Mouse (Mus musculus) cortical plate, adult 2 months (tissue): ENCODE measurements around the gene Atg4a-ps. TPM values are rescaled to one million over a fixed set of nuclear protein-coding genes. Genes with fewer than 3 reads are reported as not detected.

Experiments used
- H3K27ac ChIP-seq: fragments of 200-500 bp; 2 replicates; pipeline ENCODE4 v1.5.1; 2012; ENCODE audit warnings: low read length, control low read depth, inconsistent platforms; ENCODE audit not compliant: insufficient read depth
- H3K4me1 ChIP-seq: fragments of 200-500 bp; 2 replicates; pipeline ENCODE4 v1.6.1; 2011; ENCODE audit warnings: low read length; ENCODE audit not compliant: control insufficient read depth, insufficient read depth
- H3K4me3 ChIP-seq: fragments of 200-500 bp; 2 replicates; pipeline ENCODE4 v1.5.1; 2011; ENCODE audit warnings: mild to moderate bottlenecking, low read length, control low read depth; ENCODE audit not compliant: insufficient read depth
- CTCF ChIP-seq: fragments of 200-500 bp; IDR thresholded peaks from 2 replicates; pipeline ENCODE4 v1.5.1; 2011; ENCODE audit warnings: mild to moderate bottlenecking, control low read depth, low read length; ENCODE audit not compliant: insufficient read depth; ENCODE audit errors: extremely low read depth
- POLR2A ChIP-seq: fragments of 200-500 bp; IDR thresholded peaks from 2 replicates; pipeline ENCODE4 v1.6.1; 2011; ENCODE audit warnings: mild to moderate bottlenecking, low read length, control low read depth; ENCODE audit not compliant: insufficient read depth; ENCODE audit errors: extremely low read depth
- polyA plus RNA-seq: library from polyadenylated mRNA; depleted of rRNA; stranded (reverse); fragments of >200 nt; gene quantifications from 2 replicates; pipeline ENCODE4 v1.2.3, GENCODE M21; 2012

The Atg4a-ps gene
- polyA plus RNA-seq, 1 experiment, result 0.10 TPM

DNA sequence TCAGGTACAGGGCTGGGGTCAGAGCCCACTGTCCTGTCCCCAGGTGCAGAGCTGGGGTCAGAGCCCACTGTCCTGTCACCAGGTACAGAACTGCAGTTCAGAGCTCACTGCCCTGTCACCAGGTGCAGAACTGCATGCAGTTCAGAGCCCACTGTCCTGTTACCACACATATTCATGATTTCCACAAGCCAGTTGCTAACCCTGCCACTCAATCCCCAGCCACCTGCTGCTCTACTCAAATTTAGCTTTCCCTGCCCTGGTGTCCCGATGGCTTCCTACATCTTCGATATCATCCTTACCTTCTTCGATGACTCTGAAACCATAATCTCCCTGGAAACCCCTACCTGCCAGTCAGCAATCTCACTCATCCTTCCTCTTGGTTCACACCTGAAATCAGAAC lies 17.5 kb upstream of the Atg4a-ps start:
- Histone ChIP-seq H3K4me1 (no peaks in the 10 kb centered on the region), H3K4me3 (no peak overlapping the region), H3K27ac (no peak overlapping the region)
- TF ChIP-seq CTCF (no peak), POLR2A (no peak)

DNA sequence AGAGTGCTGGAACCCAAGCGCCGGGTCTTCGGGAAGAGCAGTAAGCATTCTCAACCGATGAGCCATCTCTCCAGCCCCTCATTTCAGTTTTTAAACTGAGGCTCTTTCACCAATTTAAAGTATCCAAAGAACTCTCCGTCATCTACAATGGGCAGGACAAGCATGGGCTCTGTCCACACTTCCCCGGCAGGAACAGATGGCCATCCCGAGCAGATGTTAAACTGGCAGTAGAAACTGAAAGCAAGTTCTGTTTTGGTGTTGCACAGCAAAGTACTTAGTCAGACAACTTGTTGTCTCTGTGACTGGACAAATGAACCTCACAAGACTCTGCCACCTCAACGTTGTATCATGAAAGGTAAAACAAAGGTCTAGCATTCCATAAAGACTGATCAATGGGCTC lies 15.8 kb upstream of the Atg4a-ps start:
- TF ChIP-seq CTCF (no peak), POLR2A (no peak)
- Histone ChIP-seq H3K27ac (no peak overlapping the region), H3K4me1 (no peaks in the 10 kb centered on the region), H3K4me3 (no peak overlapping the region)

DNA sequence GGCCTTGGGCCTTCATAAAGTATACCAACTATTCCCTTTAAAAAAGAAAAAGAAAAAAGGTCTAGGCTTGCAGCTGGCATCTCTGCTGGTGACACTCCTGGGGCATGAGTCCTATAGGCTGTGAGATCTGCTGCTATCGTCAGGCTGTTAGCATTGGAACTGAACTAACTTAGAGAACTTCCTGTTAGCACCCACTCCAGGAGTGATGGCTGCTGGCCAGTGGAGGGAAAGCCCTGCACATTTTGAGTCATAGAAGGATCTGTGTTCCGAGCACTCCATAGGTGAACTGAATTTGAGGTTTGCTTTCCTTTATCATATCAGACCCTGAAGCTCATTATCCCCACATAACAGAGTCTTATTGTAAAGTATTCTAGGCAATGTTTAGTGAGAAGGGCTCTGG lies 14.1 kb upstream of the Atg4a-ps start:
- TF ChIP-seq CTCF (no peak), POLR2A (no peak)

DNA sequence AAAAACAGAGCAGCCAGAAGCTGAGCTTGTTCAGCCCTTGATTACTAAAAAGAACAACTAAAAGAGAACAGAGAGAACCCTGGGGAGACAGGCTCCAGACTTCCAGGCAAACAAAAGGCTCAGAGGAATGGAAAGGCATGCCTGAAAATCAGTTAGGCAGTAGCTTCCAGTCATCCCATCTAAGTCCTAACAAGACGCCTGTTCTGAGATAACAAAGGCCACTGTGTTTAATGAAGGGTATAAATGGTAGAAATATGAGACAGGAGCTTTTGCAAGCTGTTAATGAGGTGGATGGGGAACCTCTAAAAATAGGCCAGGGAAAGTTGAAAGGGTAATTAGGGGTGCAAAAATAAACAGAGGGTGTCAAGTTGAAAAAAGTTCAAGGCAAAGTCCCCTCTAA lies 4.5 kb upstream of the Atg4a-ps start:
- H3K27ac ChIP-seq, result no peak overlapping the region
- H3K4me1 ChIP-seq, result no peaks in the 10 kb centered on the region
- TF ChIP-seq POLR2A (no peak), CTCF (no peak)
- no peak overlapping the region for H3K4me3 ChIP-seq

More for the DNA sequence above, 14.1 kb upstream of the Atg4a-ps start:
- H3K4me3 ChIP-seq, result no peak overlapping the region
- no peak overlapping the region for H3K27ac ChIP-seq
- no peaks in the 10 kb centered on the region for H3K4me1 ChIP-seq

DNA sequence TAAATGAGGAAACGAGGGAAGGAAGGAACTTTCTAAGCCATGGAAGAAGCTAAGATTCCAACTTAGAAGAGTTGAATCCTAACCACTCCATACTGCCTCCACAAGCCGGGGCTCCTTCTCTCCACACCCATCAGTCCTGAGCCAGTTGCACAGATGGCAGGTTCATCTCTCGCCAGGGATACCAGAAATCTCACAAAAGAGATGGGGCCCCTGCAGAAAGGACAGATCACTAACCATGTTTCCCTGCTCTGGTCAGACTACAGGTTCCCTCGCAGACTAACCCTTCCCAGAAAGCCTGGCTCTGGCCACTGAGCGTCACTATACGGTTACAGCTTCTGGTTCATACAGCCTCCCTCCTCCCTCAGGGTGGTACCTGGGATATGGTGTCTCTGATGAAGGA lies 3.8 kb upstream of the Atg4a-ps start:
- no peak for TF ChIP-seq POLR2A
- no peak for TF ChIP-seq CTCF
- Histone ChIP-seq H3K4me3 (no peak overlapping the region), H3K4me1 (no peaks in the 10 kb centered on the region), H3K27ac (no peak overlapping the region)

DNA sequence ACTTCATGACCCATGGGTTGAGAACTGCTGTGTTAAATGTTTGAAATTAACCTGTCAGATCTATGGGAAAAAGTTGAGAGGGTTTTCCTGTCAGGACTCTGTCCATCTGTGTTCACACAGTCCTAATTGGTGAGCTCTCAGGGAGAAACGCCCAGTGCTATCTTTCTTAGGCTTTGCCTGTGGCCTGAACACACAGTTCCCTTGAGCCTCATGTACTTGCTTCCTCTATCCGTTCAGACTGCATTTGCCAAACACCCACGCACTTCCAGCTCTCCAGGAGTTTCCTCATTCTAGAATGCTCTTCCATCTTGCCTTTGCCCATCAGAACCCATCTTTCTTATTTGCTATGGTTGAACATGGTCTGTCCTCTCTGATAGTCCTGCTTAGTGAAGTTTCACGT lies 2.6 kb upstream of the Atg4a-ps start:
- Histone ChIP-seq H3K4me3 (no peak overlapping the region), H3K27ac (no peak overlapping the region), H3K4me1 (no peaks in the 10 kb centered on the region)
- TF ChIP-seq POLR2A (no peak), CTCF (no peak)

DNA sequence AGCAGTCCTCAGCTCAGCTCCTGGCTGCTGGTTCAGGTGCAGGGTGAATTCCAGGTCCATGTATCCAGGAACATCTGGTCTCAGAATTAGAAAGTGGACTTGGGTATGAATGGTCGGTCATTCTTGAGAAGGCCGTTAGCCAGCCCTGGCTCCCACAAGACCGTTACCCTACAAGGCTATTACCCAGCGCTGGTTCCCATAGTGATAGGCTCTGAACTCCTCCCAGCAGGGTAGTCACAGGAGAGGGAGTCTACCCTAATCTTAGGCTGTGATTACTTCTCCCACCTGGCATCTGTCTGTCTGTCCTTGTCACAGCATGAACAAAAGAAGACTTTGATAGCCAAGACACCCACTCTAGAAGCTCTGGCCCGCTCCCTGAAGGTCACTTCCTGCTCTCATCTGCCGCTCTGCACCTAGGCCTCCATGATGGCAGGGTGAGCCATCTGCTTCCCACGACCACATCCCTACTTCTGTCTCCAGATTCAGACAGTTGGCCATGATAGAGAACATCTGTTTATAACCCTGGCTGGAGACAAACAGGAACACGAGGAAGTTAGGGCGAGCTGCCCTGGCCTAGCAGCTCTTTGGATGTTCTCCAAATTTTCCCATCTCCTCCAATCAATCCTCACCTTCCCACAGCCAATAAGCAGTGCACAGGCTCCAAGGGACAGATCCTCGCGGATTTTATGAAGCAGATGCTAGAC lies 1.4 kb upstream of the Atg4a-ps start:
- no peak for TF ChIP-seq CTCF
- TF ChIP-seq POLR2A, result no peak
- Histone ChIP-seq H3K27ac (no peak overlapping the region), H3K4me3 (no peak overlapping the region), H3K4me1 (no peaks in the 10 kb centered on the region)

DNA sequence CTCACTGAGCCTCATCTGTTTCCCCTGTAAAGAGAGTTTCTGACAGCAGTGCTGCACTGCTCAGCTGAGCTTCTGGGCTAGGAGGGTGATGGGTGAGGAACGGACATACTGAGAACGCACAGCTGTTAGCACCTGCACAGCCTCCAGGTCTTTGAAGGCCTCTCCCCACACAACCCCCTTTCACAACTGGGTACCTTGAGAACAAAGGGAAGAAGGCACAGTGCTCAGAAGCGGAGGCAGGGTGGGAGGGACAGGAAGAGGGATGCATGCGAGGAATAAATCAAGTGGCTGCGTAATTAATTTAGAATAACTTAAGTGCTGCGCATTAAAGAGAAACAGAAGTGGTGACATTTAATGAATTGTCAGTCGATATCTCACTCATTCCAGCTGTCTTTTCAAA lies 4.6 kb downstream of the Atg4a-ps start:
- no peak for TF ChIP-seq CTCF
- TF ChIP-seq POLR2A, result no peak
- Histone ChIP-seq H3K4me3 (no peak overlapping the region), H3K27ac (no peak overlapping the region), H3K4me1 (no peaks in the 10 kb centered on the region)

DNA sequence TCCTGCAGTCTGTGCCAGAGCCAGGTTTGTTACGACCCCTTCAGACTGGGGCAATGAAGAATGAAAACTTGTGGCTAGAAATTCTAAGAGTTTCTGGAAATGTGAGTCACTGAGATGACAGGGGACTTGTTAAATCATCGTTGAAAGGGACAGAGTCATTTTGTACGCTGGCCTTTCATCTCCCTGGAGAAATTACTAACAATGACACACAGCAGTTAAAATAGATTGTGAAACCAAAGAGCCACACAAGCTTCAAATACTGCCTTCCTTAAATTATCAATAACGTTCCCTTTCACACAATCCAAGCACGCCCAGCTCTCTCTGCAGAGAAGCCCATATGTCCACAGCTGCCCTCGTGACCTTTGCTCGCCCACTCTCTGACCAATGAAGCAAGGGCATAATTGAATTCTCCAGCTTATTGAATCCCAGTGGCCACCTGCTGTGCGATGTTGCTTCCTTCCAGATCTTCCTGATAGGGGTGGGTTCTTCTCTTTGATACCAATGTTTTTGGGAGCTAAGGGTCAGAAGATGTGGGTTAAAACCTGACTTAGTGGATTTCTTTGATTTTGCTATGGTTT lies 5.6 kb downstream of the Atg4a-ps start:
- Histone ChIP-seq H3K4me1 (no peaks in the 10 kb centered on the region), H3K4me3 (no peak overlapping the region), H3K27ac (no peak overlapping the region)
- no peak for TF ChIP-seq CTCF
- no peak for TF ChIP-seq POLR2A

DNA sequence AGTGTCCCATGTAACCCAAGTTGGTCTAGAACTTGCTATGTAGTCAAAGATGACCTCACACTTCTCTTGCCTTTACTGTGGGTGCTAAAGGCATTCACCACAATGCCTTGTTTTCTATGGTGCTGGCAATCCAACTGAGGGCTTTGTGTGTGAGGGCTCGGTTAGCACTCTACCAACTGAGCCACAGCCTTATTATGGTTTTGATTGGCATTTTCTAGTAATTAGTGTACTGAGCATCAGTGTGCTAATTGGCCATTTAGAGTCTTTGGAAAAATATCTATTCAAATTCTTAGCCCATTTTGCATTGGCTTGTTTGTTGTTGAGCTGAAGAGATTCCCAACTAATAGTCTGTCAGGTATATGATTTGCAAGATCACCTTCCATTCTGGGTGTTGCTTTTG lies 8.2 kb downstream of the Atg4a-ps start:
- H3K4me3 ChIP-seq, result no peak overlapping the region
- no peaks in the 10 kb centered on the region for H3K4me1 ChIP-seq
- no peak for TF ChIP-seq CTCF
- no peak for TF ChIP-seq POLR2A
- no peak overlapping the region for H3K27ac ChIP-seq

DNA sequence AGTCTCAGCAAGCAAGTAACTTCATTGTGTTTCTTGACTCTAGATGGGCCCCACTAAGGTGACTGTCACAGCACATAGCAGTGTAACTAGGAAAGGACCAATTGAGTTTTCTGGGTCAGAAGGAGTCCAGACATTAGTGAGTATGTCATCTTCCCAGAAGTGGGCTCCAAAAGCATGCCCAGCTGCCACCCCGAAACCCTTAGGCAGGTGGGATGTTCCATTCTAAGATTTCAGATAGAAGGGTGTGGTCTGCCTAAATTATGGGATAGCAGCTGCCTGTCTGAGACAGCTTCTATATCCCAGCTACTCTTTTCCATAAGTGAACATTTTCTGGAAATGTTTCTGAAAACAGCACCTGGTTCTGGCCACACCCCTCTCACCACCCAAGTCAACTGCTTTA lies 11.6 kb downstream of the Atg4a-ps start:
- Histone ChIP-seq H3K4me3 (no peak overlapping the region), H3K4me1 (no peaks in the 10 kb centered on the region)
- no peak for TF ChIP-seq POLR2A
- no peak for TF ChIP-seq CTCF

More for the DNA sequence above, 11.6 kb downstream of the Atg4a-ps start:
- H3K27ac ChIP-seq, result no peak overlapping the region
